Mouse (Mus musculus) liver, embryonic 11.5 days (tissue): ENCODE measurements at regions not wholly inside any gene's neighbourhood (a gene's known extent, or its start where the extent isn't known, plus 50 kb on each side); places are given as distances from the start of the nearest gene placed in this dataset.
A peak's percentile ranks its signal among the peaks of the same experiment; 100 is the strongest.

ENCODE experiments used
- ATAC-seq: fragments of 200-750 bp; cut with Nextera tagmentation; replicated peaks from 2 replicates; pipeline ENCODE4 v1.8.0; 2017; ENCODE audit warnings: moderate number of reproducible peaks, mild to moderate bottlenecking, moderate TSS enrichment, moderate library complexity; ENCODE audit not compliant: low FRiP score
- DNase-seq: peaks from one replicate; pipeline ENCODE4 v3.0.0-alpha.2; 2017; ENCODE audit warnings: low spot score
- H3K27ac ChIP-seq: fragments of 300-500 bp; sonication (generic); 2 replicates; pipeline ENCODE4 v1.5.1; 2014; ENCODE audit warnings: mild to moderate bottlenecking, low read depth, low read length, control low read depth
- H3K27me3 ChIP-seq: fragments of 300-500 bp; sonication (generic); replicated peaks from 2 replicates; pipeline ENCODE4 v1.6.1; 2014; ENCODE audit warnings: low read length, mixed read lengths; ENCODE audit not compliant: control insufficient read depth, insufficient read depth
- H3K36me3 ChIP-seq: fragments of 300-500 bp; sonication (generic); 2 replicates; pipeline ENCODE4 v1.6.1; 2014; ENCODE audit warnings: mild to moderate bottlenecking, low read length, moderate library complexity, mixed read lengths; ENCODE audit not compliant: control insufficient read depth, insufficient read depth
- H3K4me1 ChIP-seq: fragments of 300-500 bp; sonication (generic); replicated peaks from 2 replicates; pipeline ENCODE4 v1.6.1; 2014; ENCODE audit warnings: low read length, mixed read lengths; ENCODE audit not compliant: control insufficient read depth, insufficient read depth
- H3K4me2 ChIP-seq: fragments of 300-500 bp; sonication (generic); 2 replicates; pipeline ENCODE4 v1.6.1; 2014; ENCODE audit warnings: mild to moderate bottlenecking, control low read depth, moderate library complexity
- H3K4me3 ChIP-seq: fragments of 300-500 bp; sonication (generic); 2 replicates; pipeline ENCODE4 v1.5.1; 2014; ENCODE audit warnings: low read depth, low read length, control low read depth
- H3K9ac ChIP-seq: fragments of 300-500 bp; sonication (generic); 2 replicates; pipeline ENCODE4 v1.6.1; 2014; ENCODE audit warnings: low read depth, low read length, control low read depth
- H3K9me3 ChIP-seq: fragments of 300-500 bp; sonication (generic); 2 replicates; pipeline ENCODE4 v1.6.1; 2016; ENCODE audit warnings: low read length, inconsistent platforms, mixed read lengths; ENCODE audit not compliant: control insufficient read depth
- WGBS: fragments of 180-500 bp; shearing (Covaris S2); extraction: QIAGEN DNeasy Blood & Tissue Kit; methylation state at CpG from one replicate; pipeline ENCODE4 v1.1.7; 2014; 5-methylcytosine and 5-hydroxymethylcytosine counted together

DNA sequence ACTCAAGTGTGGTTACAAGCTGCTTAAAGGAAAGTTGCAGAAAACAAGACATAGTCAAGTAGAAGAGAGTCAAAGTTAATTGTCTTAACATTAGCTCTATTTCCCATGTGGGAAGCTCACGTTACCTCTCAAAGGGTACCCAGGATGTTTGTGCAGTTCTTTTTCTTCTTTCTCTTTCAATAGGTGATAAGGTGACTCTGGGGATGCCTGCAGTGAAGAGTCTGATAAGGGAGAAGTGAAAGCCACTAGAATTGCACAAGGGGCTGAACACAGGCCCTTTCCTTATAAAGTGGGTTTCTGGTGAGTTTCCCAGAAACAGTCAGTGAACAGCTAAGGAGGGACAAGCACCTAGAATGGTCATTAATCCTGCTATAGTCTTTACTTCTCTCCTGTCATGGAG lies 98.6 kb upstream of the Slc4a7 start:
- Histone ChIP-seq H3K27me3 (no peaks in the 10 kb centered on the region), H3K4me2 (no peak overlapping the region), H3K4me3 (no peak overlapping the region), H3K4me1 (no peaks in the 10 kb centered on the region), H3K9me3 (no peaks in the 10 kb centered on the region), H3K27ac (no peak overlapping the region), H3K36me3 (no peaks in the 10 kb centered on the region), H3K9ac (no peak overlapping the region)
- 51% methylated on average over 1 of the region's 1 CpGs for WGBS
- ATAC-seq (no peak), DNase-seq (no peak)

DNA sequence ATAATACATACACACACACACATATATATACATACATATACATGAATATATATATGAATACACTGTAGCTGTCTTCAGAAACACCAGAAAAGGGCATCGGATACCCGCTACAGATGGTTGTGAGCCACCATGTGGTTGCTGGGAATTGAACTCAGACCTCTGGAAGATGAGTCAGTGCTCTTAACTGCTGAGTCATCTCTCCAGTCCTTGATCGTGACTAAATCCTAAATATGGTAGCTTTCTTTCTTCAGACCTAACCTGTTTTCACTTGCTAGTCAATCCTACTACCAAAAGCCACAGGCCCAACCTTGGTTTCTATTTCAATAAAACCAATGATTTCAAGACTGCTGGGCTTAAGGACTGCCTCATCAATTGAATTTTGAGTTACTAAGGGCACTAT lies 95.0 kb upstream of the Slc4a7 start:
- 79% methylated on average over 3 of the region's 3 CpGs for WGBS
- no peak overlapping the region for H3K4me3 ChIP-seq

DNA sequence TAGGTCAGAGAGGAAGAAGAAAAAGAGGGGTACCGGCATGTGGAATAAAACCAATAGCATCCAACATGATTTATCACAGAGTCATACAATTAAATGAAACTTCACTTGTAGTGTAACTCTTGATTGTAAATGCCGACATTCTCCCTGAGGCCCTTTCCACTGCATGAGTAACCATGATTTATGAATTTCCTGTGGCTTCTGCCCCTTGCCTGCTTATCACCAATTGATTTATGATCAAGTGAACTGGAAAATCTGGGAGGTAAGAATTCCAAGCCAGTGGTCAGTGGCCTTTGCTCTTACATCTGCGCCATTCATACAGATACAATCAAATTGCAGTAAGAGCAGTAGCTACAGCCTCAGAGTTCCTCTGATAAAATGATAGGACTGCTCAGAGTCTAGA lies 89.8 kb upstream of the Slc4a7 start:
- no peaks in the 10 kb centered on the region for H3K27me3 ChIP-seq
- DNase-seq (no peak), ATAC-seq (no peak)
- H3K27ac ChIP-seq: no peak overlapping the region
- H3K9ac ChIP-seq: no peak overlapping the region
- no peaks in the 10 kb centered on the region for H3K4me1 ChIP-seq
- no peak overlapping the region for H3K4me2 ChIP-seq
- H3K9me3 ChIP-seq: no peaks in the 10 kb centered on the region
- no peak overlapping the region for H3K4me3 ChIP-seq
- no peaks in the 10 kb centered on the region for H3K36me3 ChIP-seq
- 66% methylated on average over 3 of the region's 3 CpGs for WGBS

More for the DNA sequence above, 95.0 kb upstream of the Slc4a7 start:
- Histone ChIP-seq H3K9me3 (no peaks in the 10 kb centered on the region), H3K36me3 (no peaks in the 10 kb centered on the region), H3K9ac (no peak overlapping the region), H3K4me1 (no peaks in the 10 kb centered on the region), H3K27ac (no peak overlapping the region), H3K4me2 (no peak overlapping the region), H3K27me3 (no peaks in the 10 kb centered on the region)
- no peak for ATAC-seq
- no peak for DNase-seq

DNA sequence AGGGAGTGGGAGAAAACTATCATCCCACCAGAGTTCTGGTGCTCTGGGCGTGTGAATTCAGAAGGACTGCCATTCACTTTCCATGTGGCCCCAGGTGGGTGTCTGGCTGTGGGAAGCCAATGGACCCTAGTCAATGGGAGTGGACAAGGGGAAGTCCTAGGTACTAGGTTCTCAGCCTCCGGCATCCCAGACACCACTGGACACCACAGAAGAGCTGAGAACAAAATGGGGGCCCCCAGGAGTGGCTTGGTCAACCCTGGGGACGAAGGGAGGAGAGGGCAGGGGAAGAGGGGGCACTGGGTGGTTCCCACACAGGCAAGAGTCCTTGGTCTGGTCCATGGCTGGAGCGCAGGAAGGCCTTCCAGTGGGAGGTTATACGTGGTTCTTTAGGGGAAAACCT lies 81.8 kb upstream of the Slc4a7 start:
- Histone ChIP-seq H3K27ac (no peak overlapping the region), H3K4me3 (no peak overlapping the region), H3K27me3 (no peaks in the 10 kb centered on the region), H3K36me3 (no peaks in the 10 kb centered on the region), H3K9me3 (no peaks in the 10 kb centered on the region), H3K4me1 (no peaks in the 10 kb centered on the region), H3K9ac (no peak overlapping the region), H3K4me2 (no peak overlapping the region)
- ATAC-seq: no peak
- WGBS: 87% methylated on average over 5 of the region's 5 CpGs
- DNase-seq: no peak

DNA sequence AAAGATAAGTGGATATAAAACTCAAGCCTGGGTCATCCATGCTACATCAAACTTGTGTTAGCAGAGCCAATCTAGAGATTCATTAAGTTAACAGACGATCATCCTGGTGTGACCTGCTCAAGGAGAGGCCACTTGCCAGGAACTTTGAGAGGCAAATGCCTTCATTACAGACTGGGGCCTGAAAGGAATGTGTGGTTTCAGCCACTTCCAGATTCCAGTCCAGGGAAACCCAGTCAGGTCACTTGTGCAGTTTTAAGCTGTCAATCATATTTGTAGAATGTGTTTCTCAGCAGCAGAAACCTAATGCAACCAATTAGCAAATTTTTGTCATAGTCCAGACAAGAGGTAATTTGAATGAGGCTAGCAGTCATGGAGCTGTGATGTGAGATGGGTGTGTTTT lies 73.4 kb upstream of the Slc4a7 start:
- Histone ChIP-seq H3K4me1 (no peaks in the 10 kb centered on the region; the same call in 1 of the 2 replicates), H3K36me3 (no peaks in the 10 kb centered on the region), H3K9ac (no peak overlapping the region), H3K9me3 (no peaks in the 10 kb centered on the region), H3K27ac (no peak overlapping the region), H3K4me3 (no peak overlapping the region), H3K27me3 (no peaks in the 10 kb centered on the region), H3K4me2 (no peak overlapping the region)
- no peak for ATAC-seq
- no peak for DNase-seq
- 81% methylated on average over 1 of the region's 1 CpGs for WGBS

DNA sequence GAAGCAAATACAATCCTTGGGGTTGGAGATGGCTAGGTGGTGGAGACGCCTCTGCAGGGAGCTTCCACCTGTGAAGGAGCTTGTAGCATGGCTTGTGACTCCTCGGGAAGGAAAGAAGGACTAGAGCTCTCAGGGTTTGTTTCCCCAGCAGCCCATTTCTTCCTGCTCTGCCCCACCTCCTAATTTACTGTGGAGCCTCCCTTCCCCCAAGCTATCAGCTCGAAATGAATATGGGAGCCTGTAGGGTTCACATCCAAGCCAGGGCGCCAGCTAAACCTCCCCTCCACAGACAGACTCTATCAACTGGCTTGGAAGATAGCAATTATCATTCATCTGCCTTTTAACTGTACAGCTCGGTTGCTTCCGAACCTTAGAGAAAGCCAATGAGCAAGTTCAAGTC lies 70.3 kb upstream of the Slc4a7 start:
- 30% methylated on average over 6 of the region's 6 CpGs for WGBS
- no peak for DNase-seq
- no peaks in the 10 kb centered on the region for H3K36me3 ChIP-seq
- ATAC-seq: peak; percentile 65
- no peaks in the 10 kb centered on the region for H3K9me3 ChIP-seq
- peak overlapping the region; percentile 71 for H3K4me2 ChIP-seq
- H3K4me3 ChIP-seq: no peak overlapping the region
- H3K9ac ChIP-seq: no peak overlapping the region
- no peaks in the 10 kb centered on the region; the same call in 1 of the 2 replicates for H3K4me1 ChIP-seq
- H3K27me3 ChIP-seq: no peaks in the 10 kb centered on the region
- H3K27ac ChIP-seq: no peak overlapping the region

DNA sequence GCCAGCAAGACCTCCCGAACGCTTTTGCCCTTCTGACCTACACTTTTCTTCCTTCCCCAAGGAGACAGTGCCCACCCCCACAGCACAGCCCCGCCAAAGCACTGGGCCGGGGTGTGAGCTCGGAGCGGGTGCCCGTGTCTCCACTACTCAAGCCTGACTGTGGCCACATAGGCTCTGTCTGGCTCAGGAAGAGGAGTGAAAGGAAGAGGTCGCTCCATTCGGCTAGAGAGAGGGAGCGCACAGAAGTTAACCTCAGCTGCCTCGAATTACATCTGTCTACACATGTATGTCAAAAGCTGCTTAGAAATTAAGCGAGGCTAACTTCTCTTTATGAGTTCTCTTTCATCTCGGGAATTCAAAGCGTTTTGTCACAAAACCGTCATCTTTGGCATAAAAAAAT lies 69.6 kb upstream of the Slc4a7 start:
- Histone ChIP-seq H3K27me3 (no peaks in the 10 kb centered on the region), H3K9me3 (no peaks in the 10 kb centered on the region), H3K9ac (no peak overlapping the region), H3K4me2 (peak overlapping the region; percentile 71), H3K4me3 (peak overlapping the region; percentile 38), H3K27ac (no peak overlapping the region), H3K4me1 (no peaks in the 10 kb centered on the region; the same call in 1 of the 2 replicates), H3K36me3 (no peaks in the 10 kb centered on the region)
- WGBS: 2% methylated on average over 15 of the region's 15 CpGs
- DNase-seq: peak; percentile 40
- ATAC-seq: peak; percentile 63

DNA sequence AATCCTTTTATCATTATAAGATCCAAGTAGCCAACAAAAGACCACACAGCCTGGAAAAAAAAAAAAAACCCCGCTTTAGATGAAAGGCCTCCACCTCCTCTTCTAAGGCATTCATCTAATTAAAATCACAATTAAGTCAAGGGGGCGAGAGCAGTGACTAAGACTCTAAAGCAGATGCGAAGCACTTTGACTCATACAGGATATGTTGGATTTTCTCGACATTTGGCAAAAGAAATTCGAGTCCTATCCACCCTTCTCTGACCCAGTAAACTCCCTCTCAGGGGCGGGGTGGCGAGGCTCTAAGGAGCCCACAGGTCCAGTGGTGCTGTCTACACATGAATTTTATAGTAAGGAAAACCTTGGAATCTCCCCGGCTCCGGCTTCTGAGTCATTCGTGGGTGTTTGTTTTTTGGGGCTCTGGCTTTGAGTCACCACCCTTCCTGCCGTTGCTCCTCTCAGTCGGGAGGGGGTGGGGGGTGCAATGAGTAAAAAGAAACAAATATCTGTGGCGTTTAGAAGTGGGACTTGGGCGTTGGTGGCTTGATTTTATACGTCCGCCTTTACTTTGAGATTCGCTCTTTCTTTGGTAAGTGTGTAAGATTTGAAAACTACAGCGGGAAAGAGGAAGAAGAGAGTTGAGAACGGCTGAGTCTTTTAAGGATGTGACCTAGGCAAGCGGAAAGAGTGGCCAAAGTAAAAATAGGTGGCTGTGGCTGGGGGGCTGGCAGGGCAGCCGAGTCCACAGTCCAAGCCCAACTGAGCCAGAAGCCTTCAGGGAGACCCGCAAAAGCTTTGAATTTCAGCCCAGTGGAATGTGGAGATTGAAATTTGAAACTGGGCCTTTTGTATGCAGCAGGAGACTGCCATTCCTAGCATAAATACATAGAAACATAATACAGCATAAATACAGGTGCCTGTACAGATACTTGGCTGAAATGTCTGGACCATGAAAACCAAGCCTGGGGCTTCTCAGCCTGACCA lies 68.8 kb upstream of the Slc4a7 start:
- no peaks in the 10 kb centered on the region; the same call in 1 of the 2 replicates for H3K4me1 ChIP-seq
- no peak overlapping the region for H3K27ac ChIP-seq
- no peaks in the 10 kb centered on the region for H3K27me3 ChIP-seq
- H3K9ac ChIP-seq: peak overlapping the region; percentile 26; the same call in 1 of the 2 replicates
- WGBS: 5% methylated on average over 22 of the region's 22 CpGs
- peak overlapping the region; percentile 38 for H3K4me3 ChIP-seq
- no peaks in the 10 kb centered on the region for H3K36me3 ChIP-seq
- DNase-seq (peak; percentile 44), ATAC-seq (no peak)
- H3K9me3 ChIP-seq: no peaks in the 10 kb centered on the region
- peak overlapping the region; percentile 71 for H3K4me2 ChIP-seq

DNA sequence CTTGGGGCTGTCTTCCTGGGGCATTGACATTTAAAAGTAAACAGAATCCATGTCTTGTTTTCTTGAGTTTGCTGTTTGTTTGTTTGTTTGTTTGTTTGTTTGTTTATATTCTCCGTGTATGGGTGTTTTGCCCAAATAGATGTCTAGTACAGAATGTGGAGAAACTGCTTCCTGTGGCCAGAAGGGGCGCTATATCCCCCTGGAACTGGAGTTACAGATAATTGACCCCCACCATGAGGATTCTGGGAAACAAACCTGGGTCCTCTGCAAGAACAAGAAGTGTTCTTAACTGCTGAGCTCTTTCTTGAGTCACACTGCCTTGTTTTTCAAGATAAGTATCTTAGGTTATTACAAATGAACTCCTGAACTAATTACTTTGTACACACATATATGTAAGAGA lies 68.1 kb upstream of the Slc4a7 start:
- DNase-seq: no peak
- Histone ChIP-seq H3K9me3 (no peaks in the 10 kb centered on the region), H3K9ac (no peak overlapping the region), H3K36me3 (no peaks in the 10 kb centered on the region), H3K4me3 (no peak overlapping the region), H3K4me2 (no peak overlapping the region), H3K27ac (no peak overlapping the region), H3K4me1 (no peaks in the 10 kb centered on the region; the same call in 1 of the 2 replicates), H3K27me3 (no peaks in the 10 kb centered on the region)
- ATAC-seq: no peak
- WGBS: 32% methylated on average over 2 of the region's 2 CpGs
